Mouse (Mus musculus) layer of hippocampus, adult 2 months (tissue): ENCODE measurements around the gene Chrdl1. TPM values are rescaled to one million over a fixed set of nuclear protein-coding genes. Genes with fewer than 3 reads are reported as not detected.
A peak's percentile ranks its signal among the peaks of the same experiment; 100 is the strongest.

ENCODE experiments used
- DNase-seq, 2 experiments: peaks; one replicate each; pipeline ENCODE4 v3.0.0; 2022; ENCODE audit warnings: low spot score in 2 of 2
- H3K27ac ChIP-seq: fragments of 200-600 bp; 2 replicates; pipeline ENCODE4 v1.8.1; 2022
- H3K4me3 ChIP-seq: fragments of 200-600 bp; 2 replicates; pipeline ENCODE4 v1.8.1; 2022; ENCODE audit warnings: mild to moderate bottlenecking
- CTCF ChIP-seq: fragments of 200-600 bp; conservative IDR thresholded peaks from 2 replicates; pipeline ENCODE4 v1.8.1; 2022; ENCODE audit warnings: antibody characterized with exemption, mild to moderate bottlenecking, moderate library complexity
- total RNA-seq, 2 experiments: library from RNA; stranded (reverse); gene quantifications; 2 replicates each; pipeline ENCODE4 v1.2.3; 2021

The Chrdl1 gene
- total RNA-seq, 2 experiments from 2014 or later, result 3.5 to 6.8 TPM

DNA sequence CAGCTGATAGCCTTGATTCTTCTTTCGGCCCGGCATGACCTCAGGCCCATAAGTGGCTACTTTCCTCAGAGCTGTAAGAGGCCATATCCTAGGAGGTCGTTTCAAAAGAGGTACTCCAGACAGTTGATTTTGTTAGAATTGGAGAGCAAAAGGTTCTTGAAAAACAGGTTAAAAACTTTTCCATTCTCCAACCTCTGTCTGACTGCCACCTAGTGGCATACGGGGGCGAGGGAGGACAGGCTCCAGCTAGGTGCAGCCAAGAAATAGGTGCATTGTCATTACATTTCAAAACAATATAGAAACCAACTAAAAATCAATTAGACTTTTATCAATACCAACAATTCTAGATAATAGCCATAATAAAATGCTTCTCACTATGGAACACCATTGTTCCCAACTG lies 118.9 kb downstream of the Chrdl1 start:
- DNase-seq, result peak in 1 of 2 experiments; percentile 9
- peak; percentile 70 for TF ChIP-seq CTCF
- no peak overlapping the region for H3K4me3 ChIP-seq
- no peak overlapping the region for H3K27ac ChIP-seq

DNA sequence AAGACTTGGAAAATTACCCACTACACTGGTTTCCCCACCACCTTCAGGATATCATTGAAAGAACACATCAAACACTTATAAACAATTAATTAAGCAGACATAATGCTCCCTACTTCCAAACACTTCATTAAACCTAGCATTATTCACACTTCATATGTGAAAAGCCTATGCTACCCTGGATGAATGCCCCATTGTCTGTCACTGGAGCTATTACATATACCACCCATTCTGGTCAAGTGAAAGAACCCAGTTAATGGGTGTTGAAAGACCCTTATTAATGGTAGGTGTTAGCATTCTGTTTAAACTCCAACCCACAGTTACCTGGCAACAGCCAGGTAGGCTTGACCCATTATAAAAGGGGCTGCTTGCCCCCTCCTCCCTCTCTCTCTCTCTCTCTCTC lies 143.4 kb downstream of the Chrdl1 start:
- no peak for DNase-seq
- Histone ChIP-seq H3K4me3 (no peak overlapping the region), H3K27ac (no peak overlapping the region)
- no peak for TF ChIP-seq CTCF

Other genes with a start within 250 kb of the Chrdl1 start
- gene Pak3, start 124.3 kb upstream of the Chrdl1 start, total RNA-seq, result 100 to 1,000 TPM; 132 to 138 TPM